Mouse (Mus musculus) ES-Bruce4 (cell line): Measurements from ENCODE around the gene Fam83f. TPM values are rescaled to one million over a fixed set of nuclear protein-coding genes. Genes with fewer than 3 reads are reported as not detected.

Experiments used
- H3K27ac ChIP-seq: 2 replicates; pipeline ENCODE4 v1.5.1; 2012; ENCODE audit warnings: low read length, inconsistent platforms; ENCODE audit not compliant: insufficient read depth
- H3K27me3 ChIP-seq: 2 replicates; pipeline ENCODE4 v1.6.1; 2012; ENCODE audit warnings: mild to moderate bottlenecking, low read length, inconsistent platforms; ENCODE audit not compliant: control insufficient read depth, poor library complexity, insufficient read depth, severe bottlenecking
- H3K36me3 ChIP-seq: 2 replicates; pipeline ENCODE4 v1.6.1; 2012; ENCODE audit warnings: inconsistent platforms, mild to moderate bottlenecking, low read length, moderate library complexity; ENCODE audit not compliant: control insufficient read depth, poor library complexity, insufficient read depth, severe bottlenecking
- H3K4me1 ChIP-seq: one replicate; pipeline ENCODE4 v1.8.1; 2011; ENCODE audit warnings: low read length; ENCODE audit not compliant: control insufficient read depth, insufficient read depth
- H3K4me3 ChIP-seq: 2 replicates; pipeline ENCODE4 v1.5.1; 2011; ENCODE audit warnings: low read depth, mild to moderate bottlenecking, low read length
- H3K9ac ChIP-seq: 2 replicates; pipeline ENCODE4 v1.6.1; 2012; ENCODE audit warnings: low read depth, mild to moderate bottlenecking, inconsistent platforms; ENCODE audit not compliant: poor library complexity, severe bottlenecking
- H3K9me3 ChIP-seq: replicated peaks from 2 replicates; pipeline ENCODE4 v1.6.1; 2012; ENCODE audit warnings: mild to moderate bottlenecking, low read length, inconsistent platforms; ENCODE audit not compliant: control insufficient read depth, poor library complexity, insufficient read depth, severe bottlenecking
- CTCF ChIP-seq: IDR thresholded peaks from one replicate; pipeline ENCODE4 v1.8.1; 2011; ENCODE audit warnings: low read depth, low read length
- EP300 ChIP-seq: IDR thresholded peaks from 2 replicates; pipeline ENCODE4 v1.6.1; 2011; ENCODE audit warnings: low read depth, low read length; ENCODE audit not compliant: insufficient read depth
- POLR2A ChIP-seq: IDR thresholded peaks from one replicate; pipeline ENCODE4 v1.8.1; 2011; ENCODE audit warnings: low read length; ENCODE audit not compliant: insufficient read depth
- polyA plus RNA-seq: library from polyadenylated mRNA; stranded (reverse); fragments of >200 nt; gene quantifications from 2 replicates; pipeline ENCODE4 v1.2.4, GENCODE M21; 2011; ENCODE audit warnings: low read depth; ENCODE audit not compliant: missing spikeins, insufficient read depth, insufficient read length

Fam83f gene
- polyA plus RNA-seq, 1 experiment: 2.7 TPM

DNA sequence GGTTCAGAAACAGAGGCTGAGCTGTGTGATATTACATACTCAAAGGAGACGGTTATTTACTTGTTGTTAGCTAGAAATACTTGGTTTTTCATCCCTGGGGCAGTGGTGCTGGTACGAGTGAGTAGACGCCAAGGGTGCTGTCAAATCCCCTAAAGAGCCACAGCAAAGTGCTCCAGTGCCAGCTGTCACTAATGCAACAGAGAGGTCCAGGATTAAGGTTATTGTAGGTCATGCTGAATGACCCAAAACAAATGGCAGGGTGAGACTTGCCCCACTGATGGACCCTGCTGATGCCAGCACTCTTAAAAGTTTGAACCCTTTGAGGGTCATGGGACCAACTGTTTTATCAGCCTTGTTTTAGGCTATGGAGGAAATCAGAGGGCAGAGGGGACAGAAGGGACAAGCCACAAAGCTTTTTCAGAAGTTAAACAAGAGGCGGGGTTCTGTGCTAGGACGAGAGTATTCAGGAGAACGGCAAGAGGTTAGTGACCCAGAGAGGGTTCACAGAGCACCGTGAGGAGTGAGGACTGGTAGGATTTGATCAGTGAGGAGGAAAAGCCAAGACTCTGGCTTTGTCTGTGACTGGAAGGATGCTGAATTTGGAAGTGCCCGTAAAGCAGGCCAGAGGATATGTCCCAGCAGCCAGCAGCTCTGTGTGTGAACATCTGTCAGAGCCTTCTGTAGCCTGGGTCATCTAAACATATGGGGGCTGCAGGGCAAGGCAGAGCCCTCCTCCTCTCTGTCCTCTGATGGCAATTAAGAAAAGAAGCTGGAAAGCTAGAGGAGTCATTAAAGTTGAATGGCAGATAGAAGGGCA, 13.3 kb downstream of the Fam83f start:
- Histone ChIP-seq H3K4me3 (no peak overlapping the region), H3K27ac (no peak overlapping the region)

DNA sequence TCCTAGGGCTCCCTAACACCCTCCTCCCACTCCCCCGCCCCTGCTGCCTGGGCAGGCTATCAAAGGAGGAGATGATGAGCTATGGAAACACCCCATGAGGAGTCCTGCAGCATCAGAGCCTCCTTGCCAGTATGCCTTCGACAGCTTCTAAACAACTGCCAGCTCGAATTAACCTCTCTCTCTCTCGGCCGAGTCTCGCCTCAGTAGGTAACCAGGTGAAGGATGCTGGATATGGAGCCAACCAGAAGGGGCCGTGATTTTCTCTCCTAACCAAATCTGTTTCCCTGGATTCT, 13.9 kb downstream of the Fam83f start:
- Histone ChIP-seq H3K9me3 (no peaks in the 10 kb centered on the region), H3K4me3 (no peak overlapping the region), H3K27me3 (no peaks in the 10 kb centered on the region), H3K4me1 (no peaks in the 10 kb centered on the region), H3K36me3 (no peaks in the 10 kb centered on the region), H3K27ac (no peak overlapping the region), H3K9ac (no peak overlapping the region)
- no peak for TF ChIP-seq CTCF
- no peak for TF ChIP-seq EP300
- no peak for TF ChIP-seq POLR2A

More for the DNA sequence above, 13.3 kb downstream of the Fam83f start:
- TF ChIP-seq POLR2A: no peak
- H3K36me3 ChIP-seq: no peaks in the 10 kb centered on the region
- H3K4me1 ChIP-seq: no peaks in the 10 kb centered on the region
- H3K27me3 ChIP-seq: no peaks in the 10 kb centered on the region
- no peaks in the 10 kb centered on the region for H3K9me3 ChIP-seq
- no peak overlapping the region for H3K9ac ChIP-seq

DNA sequence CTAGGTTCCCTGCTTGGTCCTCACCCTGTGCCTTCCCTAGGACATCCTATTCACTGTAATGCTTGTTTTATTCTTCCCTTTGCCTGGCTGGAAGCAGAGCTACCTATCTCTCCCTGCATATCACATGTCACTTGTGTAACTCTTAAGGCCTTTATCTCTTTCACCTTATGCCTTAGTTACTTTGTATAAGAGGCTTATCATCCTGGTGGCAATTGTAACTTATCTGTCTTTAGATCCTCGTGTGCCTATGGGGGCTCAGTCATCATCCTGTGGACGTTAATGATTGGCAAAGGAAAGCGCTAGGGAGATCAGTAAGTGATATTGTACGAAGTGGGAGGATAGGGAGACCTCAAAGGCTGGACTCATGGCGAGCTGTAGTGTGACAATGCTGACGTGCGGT, 16.9 kb downstream of the Fam83f start:
- TF ChIP-seq POLR2A: no peak
- TF ChIP-seq CTCF: no peak
- TF ChIP-seq EP300: no peak
- Histone ChIP-seq H3K4me1 (no peaks in the 10 kb centered on the region), H3K27ac (no peak overlapping the region), H3K9ac (no peak overlapping the region), H3K4me3 (no peak overlapping the region), H3K36me3 (no peaks in the 10 kb centered on the region), H3K9me3 (no peaks in the 10 kb centered on the region), H3K27me3 (no peaks in the 10 kb centered on the region)

DNA sequence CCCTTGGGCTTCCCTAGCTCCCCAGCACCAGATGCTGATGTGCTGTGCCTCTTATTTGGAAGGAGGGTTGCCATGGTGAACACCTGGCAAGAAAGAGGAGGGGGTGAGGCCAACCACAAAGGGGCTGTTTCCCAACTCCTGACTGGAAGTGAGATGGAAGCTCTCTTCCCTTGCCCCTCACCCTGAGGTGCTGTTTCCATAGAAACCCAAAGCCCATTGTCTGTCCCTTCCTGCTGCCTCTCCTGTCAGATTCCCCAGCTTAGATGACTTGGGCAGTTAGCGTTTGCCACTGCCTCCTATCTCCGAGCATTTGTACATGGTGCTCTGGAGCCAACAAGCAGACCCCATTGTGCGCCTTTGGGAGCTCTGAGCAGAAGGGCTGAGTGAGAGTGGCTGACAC, 21.8 kb downstream of the Fam83f start:
- TF ChIP-seq POLR2A: no peak
- no peak for TF ChIP-seq CTCF
- no peak for TF ChIP-seq EP300
- no peak overlapping the region for H3K27ac ChIP-seq
- H3K36me3 ChIP-seq: no peaks in the 10 kb centered on the region
- H3K9me3 ChIP-seq: no peaks in the 10 kb centered on the region
- no peak overlapping the region for H3K4me3 ChIP-seq
- no peak overlapping the region for H3K9ac ChIP-seq
- H3K4me1 ChIP-seq: no peaks in the 10 kb centered on the region
- H3K27me3 ChIP-seq: no peaks in the 10 kb centered on the region

DNA sequence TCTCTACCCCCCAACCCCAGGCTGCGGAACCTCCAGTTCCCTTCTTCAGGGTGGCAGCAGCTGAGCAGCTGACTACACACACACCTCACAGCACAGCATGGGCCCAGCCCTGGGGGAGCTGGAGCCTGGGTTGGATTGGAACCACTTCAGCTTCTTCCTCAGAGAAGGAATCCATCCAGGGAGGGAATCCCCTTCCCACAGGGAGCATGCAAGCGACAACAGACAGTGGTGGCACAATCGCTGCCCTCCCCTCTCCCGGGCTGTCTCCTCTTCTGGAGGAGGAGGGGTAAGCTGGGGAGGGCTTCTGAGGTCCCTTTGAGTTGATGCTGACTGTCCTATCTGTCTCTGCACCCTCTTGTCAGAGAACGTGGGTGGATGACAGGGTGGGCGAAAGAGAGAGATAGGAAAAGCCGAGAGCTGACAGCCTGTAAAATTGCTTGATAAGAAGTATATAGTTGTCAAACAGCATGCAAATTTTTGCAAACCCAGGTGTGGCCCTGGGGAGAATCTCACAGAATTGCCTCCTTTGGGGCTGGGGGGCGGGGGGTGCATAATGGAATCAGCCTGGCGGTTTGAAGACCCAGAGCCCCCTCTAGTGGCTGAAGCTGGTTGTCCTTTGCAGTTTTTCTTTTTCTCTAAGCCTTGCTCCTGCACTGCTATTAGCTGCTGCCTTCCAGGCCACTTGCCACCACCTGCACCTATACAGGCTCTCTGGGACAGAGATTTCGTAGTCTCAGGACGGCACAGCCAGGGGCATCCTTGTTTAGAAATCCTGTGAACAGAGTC, 22.7 kb downstream of the Fam83f start:
- Histone ChIP-seq H3K4me1 (no peaks in the 10 kb centered on the region), H3K27me3 (no peaks in the 10 kb centered on the region), H3K9me3 (no peaks in the 10 kb centered on the region), H3K4me3 (no peak overlapping the region), H3K27ac (no peak overlapping the region), H3K9ac (no peak overlapping the region), H3K36me3 (no peaks in the 10 kb centered on the region)
- TF ChIP-seq EP300 (no peak), POLR2A (no peak), CTCF (peak; percentile 61)

DNA sequence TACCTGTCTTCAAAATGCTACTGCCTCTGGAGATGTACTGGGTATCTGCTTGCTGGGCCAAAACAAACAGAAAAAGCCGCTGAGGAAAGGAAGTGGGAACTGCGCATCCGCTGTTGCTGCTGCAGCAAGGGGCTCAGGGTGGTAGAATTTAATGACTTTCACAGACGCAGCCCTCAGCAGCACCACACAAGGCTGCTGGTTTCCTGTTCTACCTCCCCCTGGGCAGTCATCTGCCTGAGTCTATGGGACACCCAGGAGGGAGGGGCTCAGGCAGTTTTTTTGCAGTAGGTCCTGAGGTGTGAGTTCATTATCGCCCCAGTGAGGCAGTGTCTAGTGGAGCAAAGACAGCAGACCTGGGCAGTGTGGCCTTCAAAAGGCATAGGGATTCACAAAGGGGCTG, 25.9 kb downstream of the Fam83f start:
- Histone ChIP-seq H3K27me3 (no peaks in the 10 kb centered on the region), H3K9ac (no peak overlapping the region), H3K36me3 (no peaks in the 10 kb centered on the region), H3K27ac (no peak overlapping the region), H3K4me3 (no peak overlapping the region), H3K4me1 (no peaks in the 10 kb centered on the region), H3K9me3 (no peaks in the 10 kb centered on the region)
- TF ChIP-seq POLR2A (no peak), EP300 (no peak)
